ENCODE assay signal across 27 mouse cellular contexts in genomic region chr2:103947982-103948655, GRCm38 (mm10). TPM values are rescaled to one million over a fixed set of nuclear protein-coding genes. Genes with fewer than 3 reads are reported as not detected.
DNase-seq lines count a peak whose midpoint lies in the region; ATAC-seq and TF ChIP-seq lines count a peak whose summit lies in the region.
"Had no signal": no experiment of that assay in that cellular context is flagged by ENCODE, and none has a peak within 500 bp of the region (broad histone marks: within the 10 kb centered on the region; RNA-seq: fewer than 3 reads in every experiment).

No protein-coding gene starts in this region.

- TF ChIP-seq EP300 in stomach, postnatal 0 days (optimal IDR thresholded peaks at IDR 0.05): no peak

- H3K4me2 ChIP-seq in hindbrain, postnatal 0 days (ENCODE audit: low read depth, low read length): no peak overlapping the region
- no peak overlapping the region for H3K4me2 ChIP-seq in hindbrain, embryonic 16.5 days (ENCODE audit: low read length)
- H3K4me2 ChIP-seq in midbrain, postnatal 0 days (ENCODE audit: low read depth, low read length, poor library complexity, severe bottlenecking): no peak overlapping the region
- H3K4me2 ChIP-seq in midbrain, embryonic 11.5 days: no peak overlapping the region
- no peak overlapping the region for H3K4me2 ChIP-seq in liver, embryonic 13.5 days
- no peak overlapping the region for H3K4me2 ChIP-seq in stomach, postnatal 0 days (replicated peaks; ENCODE audit: low read depth)
- H3K4me2 ChIP-seq: heart, embryonic 13.5 days; midbrain, embryonic 13.5 days had no signal

- DNase-seq in hindbrain, postnatal 0 days (ENCODE audit: low spot score): peak; percentile 21
- DNase-seq in midbrain, postnatal 0 days (ENCODE audit: low spot score): peak; percentile 22
- no peak for DNase-seq in midbrain, embryonic 11.5 days (ENCODE audit: low spot score, missing footprints)
- DNase-seq in brain, adult 2 months (ENCODE audit: low read depth, low spot score): peak; percentile 64
- no peak for DNase-seq in liver, embryonic 13.5 days
- no peak for DNase-seq in stomach, postnatal 0 days (ENCODE audit: low spot score)
- no peak for DNase-seq in layer of hippocampus, postnatal 10 days (ENCODE audit: low spot score in 2 of 2)
- DNase-seq: adrenal gland, adult 2 months; adrenal gland, postnatal 36 days; B cell, adult 2 months; cerebellum, adult 11 months; cerebellum, adult 9-11 months; gastrocnemius, postnatal 10 days; heart, postnatal 10 days; kidney, adult 8-10 months; kidney, postnatal 10 days; lung, adult 18-20 months; lung, postnatal 4 days had no signal

- no peaks in the 10 kb centered on the region for H3K27me3 ChIP-seq in hindbrain, postnatal 0 days (ENCODE audit: insufficient read depth, low read length)
- H3K27me3 ChIP-seq in hindbrain, embryonic 16.5 days (replicated peaks; ENCODE audit: control insufficient read depth, insufficient read depth, low read length): no peaks in the 10 kb centered on the region
- H3K27me3 ChIP-seq in midbrain, postnatal 0 days (ENCODE audit: insufficient read depth, low read length): no peaks in the 10 kb centered on the region
- H3K27me3 ChIP-seq in midbrain, embryonic 11.5 days (ENCODE audit: control insufficient read depth, insufficient read depth, low read length): no peaks in the 10 kb centered on the region
- H3K27me3 ChIP-seq in liver, embryonic 13.5 days: no peaks in the 10 kb centered on the region; the same call in 1 of the 2 replicates
- H3K27me3 ChIP-seq in stomach, postnatal 0 days (ENCODE audit: control insufficient read depth, insufficient read depth, low read length): no peaks in the 10 kb centered on the region
- H3K27me3 ChIP-seq: CH12.LX; megakaryocyte, embryonic 14.5 days; midbrain, embryonic 13.5 days had no signal

- H3K36me3 ChIP-seq in hindbrain, postnatal 0 days (ENCODE audit: insufficient read depth, low read length): no peaks in the 10 kb centered on the region
- no peaks in the 10 kb centered on the region for H3K36me3 ChIP-seq in hindbrain, embryonic 16.5 days (ENCODE audit: control insufficient read depth, insufficient read depth, low read length)
- no peaks in the 10 kb centered on the region for H3K36me3 ChIP-seq in midbrain, postnatal 0 days (ENCODE audit: insufficient read depth, low read length)
- no peaks in the 10 kb centered on the region for H3K36me3 ChIP-seq in midbrain, embryonic 11.5 days (ENCODE audit: control insufficient read depth, insufficient read depth, low read length)
- H3K36me3 ChIP-seq in liver, embryonic 13.5 days: no peaks in the 10 kb centered on the region
- no peaks in the 10 kb centered on the region for H3K36me3 ChIP-seq in stomach, postnatal 0 days (ENCODE audit: control insufficient read depth, insufficient read depth, low read length)
- H3K36me3 ChIP-seq: heart, embryonic 13.5 days; midbrain, embryonic 13.5 days had no signal

- H3K9ac ChIP-seq in hindbrain, postnatal 0 days (replicated peaks; ENCODE audit: low read length): no peak overlapping the region
- no peak overlapping the region for H3K9ac ChIP-seq in hindbrain, embryonic 16.5 days (ENCODE audit: low read depth, low read length)
- H3K9ac ChIP-seq in midbrain, postnatal 0 days (replicated peaks; ENCODE audit: low read length, poor library complexity, severe bottlenecking): no peak overlapping the region
- no peak overlapping the region for H3K9ac ChIP-seq in midbrain, embryonic 11.5 days (ENCODE audit: low read length)
- no peak overlapping the region for H3K9ac ChIP-seq in liver, embryonic 13.5 days
- no peak overlapping the region for H3K9ac ChIP-seq in stomach, postnatal 0 days (ENCODE audit: low read length)
- H3K9ac ChIP-seq: heart, embryonic 13.5 days; midbrain, embryonic 13.5 days had no signal

- ATAC-seq in hindbrain, postnatal 0 days: no peak
- no peak for ATAC-seq in hindbrain, embryonic 16.5 days
- ATAC-seq in midbrain, postnatal 0 days (ENCODE audit: low FRiP score): no peak
- ATAC-seq in midbrain, embryonic 11.5 days (ENCODE audit: low FRiP score): no peak
- no peak for ATAC-seq in liver, embryonic 13.5 days (ENCODE audit: low read depth)
- ATAC-seq in stomach, postnatal 0 days (ENCODE audit: low FRiP score, low TSS enrichment): no peak
- ATAC-seq: activated CD4-positive, CD25-positive, alpha-beta regulatory T cell, adult 4 months; intestine, embryonic 16.5 days; lung, postnatal 0 days; midbrain, embryonic 13.5 days had no signal

- no peaks in the 10 kb centered on the region for H3K9me3 ChIP-seq in hindbrain, postnatal 0 days (ENCODE audit: low read length)
- no peaks in the 10 kb centered on the region for H3K9me3 ChIP-seq in hindbrain, embryonic 16.5 days (ENCODE audit: control insufficient read depth, low read length)
- H3K9me3 ChIP-seq in midbrain, postnatal 0 days (ENCODE audit: low read length): no peaks in the 10 kb centered on the region
- H3K9me3 ChIP-seq in midbrain, embryonic 11.5 days (ENCODE audit: control insufficient read depth, low read length): no peaks in the 10 kb centered on the region
- no peaks in the 10 kb centered on the region for H3K9me3 ChIP-seq in liver, embryonic 13.5 days (replicated peaks)
- no peaks in the 10 kb centered on the region for H3K9me3 ChIP-seq in stomach, postnatal 0 days (ENCODE audit: control insufficient read depth, low read length)
- H3K9me3 ChIP-seq: heart, embryonic 13.5 days; megakaryocyte, embryonic 14.5 days; midbrain, embryonic 13.5 days had no signal

- 57% methylated on average over 8 of the region's 8 CpGs for WGBS in hindbrain, postnatal 0 days
- 58% methylated on average over 8 of the region's 8 CpGs for WGBS in hindbrain, embryonic 16.5 days
- WGBS in midbrain, postnatal 0 days: 58% methylated on average over 8 of the region's 8 CpGs
- WGBS in midbrain, embryonic 11.5 days: 75% methylated on average over 8 of the region's 8 CpGs
- WGBS in liver, embryonic 13.5 days (ENCODE audit: insufficient replicate concordance): 73% methylated on average over 8 of the region's 8 CpGs
- WGBS in stomach, postnatal 0 days: 49% methylated on average over 8 of the region's 8 CpGs

- TF ChIP-seq CTCF in hindbrain, postnatal 0 days (IDR thresholded peaks at IDR 0.05; ENCODE audit: low read depth): no peak
- TF ChIP-seq CTCF in midbrain, postnatal 0 days (IDR thresholded peaks at IDR 0.05): no peak
- no peak for TF ChIP-seq CTCF in stomach, postnatal 0 days (IDR thresholded peaks at IDR 0.05; ENCODE audit: low read depth)

- no peaks in the 10 kb centered on the region for H3K4me1 ChIP-seq in hindbrain, postnatal 0 days (ENCODE audit: insufficient read depth, low read length)
- H3K4me1 ChIP-seq in hindbrain, embryonic 16.5 days (ENCODE audit: control insufficient read depth, insufficient read depth, low read depth, low read length): no peaks in the 10 kb centered on the region; the same call in 1 of the 2 replicates
- no peaks in the 10 kb centered on the region for H3K4me1 ChIP-seq in midbrain, postnatal 0 days (ENCODE audit: insufficient read depth, low read length)
- H3K4me1 ChIP-seq in midbrain, embryonic 11.5 days (ENCODE audit: control insufficient read depth, insufficient read depth, low read length): no peaks in the 10 kb centered on the region
- H3K4me1 ChIP-seq in liver, embryonic 13.5 days (replicated peaks): peaks cover 28% of the 10 kb centered on the region
- H3K4me1 ChIP-seq in stomach, postnatal 0 days (replicated peaks; ENCODE audit: control insufficient read depth, insufficient read depth): no peaks in the 10 kb centered on the region
- H3K4me1 ChIP-seq: midbrain, embryonic 13.5 days had no signal

- H3K4me3 ChIP-seq in hindbrain, postnatal 0 days (ENCODE audit: low read length): no peak overlapping the region
- no peak overlapping the region for H3K4me3 ChIP-seq in hindbrain, embryonic 16.5 days (ENCODE audit: low read length)
- H3K4me3 ChIP-seq in midbrain, postnatal 0 days (ENCODE audit: low read depth, low read length): no peak overlapping the region
- no peak overlapping the region for H3K4me3 ChIP-seq in midbrain, embryonic 11.5 days (ENCODE audit: low read depth, low read length)
- no peak overlapping the region for H3K4me3 ChIP-seq in liver, embryonic 13.5 days (replicated peaks)
- no peak overlapping the region for H3K4me3 ChIP-seq in stomach, postnatal 0 days (ENCODE audit: low read depth, low read length)
- H3K4me3 ChIP-seq: heart, embryonic 13.5 days; left cerebral cortex, adult 2 months; megakaryocyte, embryonic 14.5 days; midbrain, embryonic 13.5 days had no signal

- H3K27ac ChIP-seq in hindbrain, postnatal 0 days: no peak overlapping the region
- H3K27ac ChIP-seq in hindbrain, embryonic 16.5 days (ENCODE audit: low read depth, low read length): no peak overlapping the region
- no peak overlapping the region for H3K27ac ChIP-seq in midbrain, postnatal 0 days (ENCODE audit: low read depth, low read length)
- no peak overlapping the region for H3K27ac ChIP-seq in midbrain, embryonic 11.5 days (ENCODE audit: low read depth, low read length)
- H3K27ac ChIP-seq in liver, embryonic 13.5 days: 0 out of 2 replicates have a peak overlapping the region, but pooled peaks have one; percentile 18
- no peak overlapping the region for H3K27ac ChIP-seq in stomach, postnatal 0 days (replicated peaks)
- H3K27ac ChIP-seq: heart, embryonic 13.5 days; left cerebral cortex, adult 2 months; midbrain, embryonic 13.5 days had no signal

RNA-seq across cellular contexts. Expression of gene Lmo2, which starts 9.7 kb away (rescaled TPM):
- total RNA-seq in hindbrain, postnatal 0 days (2014; rRNA removed): 25.7 and 28.0 TPM in 2 replicates
- polyA plus RNA-seq in hindbrain, postnatal 0 days (2015; fragmentation: Nextera tagmentation; extraction: Ambion mirVana): 31.2 TPM in 2 replicates
- 30.9 TPM in 2 replicates for polyA plus RNA-seq in hindbrain, embryonic 16.5 days (2015; fragmentation: Nextera tagmentation; extraction: Ambion mirVana)
- 16.1 and 22.2 TPM in 2 replicates for total RNA-seq in midbrain, postnatal 0 days (2014; rRNA removed)
- polyA plus RNA-seq in midbrain, postnatal 0 days (2015; fragmentation: Nextera tagmentation; extraction: Ambion mirVana): 22.9 and 23.4 TPM in 2 replicates
- 25.8 and 28.6 TPM in 2 replicates for polyA plus RNA-seq in midbrain, embryonic 11.5 days (2014; fragmentation: Nextera tagmentation; extraction: Ambion mirVana)
- 156 and 167 TPM in 2 replicates for polyA plus RNA-seq in liver, embryonic 13.5 days (2015; fragmentation: Nextera tagmentation; extraction: Ambion mirVana)
- polyA plus RNA-seq in stomach, postnatal 0 days (2015; fragmentation: Nextera tagmentation; extraction: Ambion mirVana): 10.6 and 11.1 TPM in 2 replicates
- total RNA-seq in layer of hippocampus, postnatal 10 days (2021): 10 to 100 TPM; 22.8 to 30.3 TPM

Comparison
In these comparisons a context has a peak if more than half of its experiments do, and no peak if none do; other contexts are left out.
1. DNase-seq: peak in hindbrain, postnatal 0 days (single experiment), midbrain, postnatal 0 days (single experiment) and brain, adult 2 months (single experiment); none in midbrain, embryonic 11.5 days (single experiment), liver, embryonic 13.5 days (single experiment), stomach, postnatal 0 days (single experiment) and layer of hippocampus, postnatal 10 days (0 of 2).